ENCODE assay signal across 8 mouse cellular contexts in genomic region chr5:67426011-67426410, GRCm38 (mm10). TPM values are rescaled to one million over a fixed set of nuclear protein-coding genes. Genes with fewer than 3 reads are reported as not detected.
DNase-seq lines count a peak whose midpoint lies in the region; ATAC-seq and TF ChIP-seq lines count a peak whose summit lies in the region.

No protein-coding gene starts in this region.

- WGBS in kidney, postnatal 0 days, result 28% methylated on average over 5 of the region's 5 CpGs
- WGBS in embryonic facial prominence, embryonic 12.5 days, result 19% methylated on average over 5 of the region's 5 CpGs
- WGBS in intestine, embryonic 15.5 days, result 25% methylated on average over 5 of the region's 5 CpGs
- 13% methylated on average over 5 of the region's 5 CpGs for WGBS in neural tube, embryonic 13.5 days

- no peaks in the 10 kb centered on the region for H3K4me1 ChIP-seq in kidney, postnatal 0 days (replicated peaks; ENCODE audit: insufficient read depth, low read length)
- peaks cover 5% of the 10 kb centered on the region; the same call in 1 of the 2 replicates for H3K4me1 ChIP-seq in embryonic facial prominence, embryonic 12.5 days
- peaks cover 12% of the 10 kb centered on the region for H3K4me1 ChIP-seq in intestine, embryonic 15.5 days (replicated peaks)
- H3K4me1 ChIP-seq in neural tube, embryonic 13.5 days (replicated peaks), result peaks cover 49% of the 10 kb centered on the region

- no peaks in the 10 kb centered on the region for H3K36me3 ChIP-seq in kidney, postnatal 0 days (ENCODE audit: insufficient read depth, low read length)
- H3K36me3 ChIP-seq in embryonic facial prominence, embryonic 12.5 days, result no peaks in the 10 kb centered on the region
- no peaks in the 10 kb centered on the region for H3K36me3 ChIP-seq in intestine, embryonic 15.5 days
- no peaks in the 10 kb centered on the region for H3K36me3 ChIP-seq in neural tube, embryonic 13.5 days

- no peaks in the 10 kb centered on the region for H3K9me3 ChIP-seq in kidney, postnatal 0 days (replicated peaks; ENCODE audit: low read length)
- H3K9me3 ChIP-seq in embryonic facial prominence, embryonic 12.5 days, result no peaks in the 10 kb centered on the region
- no peaks in the 10 kb centered on the region for H3K9me3 ChIP-seq in intestine, embryonic 15.5 days
- H3K9me3 ChIP-seq in neural tube, embryonic 13.5 days, result no peaks in the 10 kb centered on the region

- H3K27me3 ChIP-seq in kidney, postnatal 0 days (ENCODE audit: insufficient read depth, low read length), result 0 out of 2 replicates have a peak, but pooled peaks cover 5% of the 10 kb centered on the region
- peaks cover 19% of the 10 kb centered on the region for H3K27me3 ChIP-seq in embryonic facial prominence, embryonic 12.5 days
- H3K27me3 ChIP-seq in intestine, embryonic 15.5 days (replicated peaks), result peaks cover 16% of the 10 kb centered on the region
- peaks cover 13% of the 10 kb centered on the region for H3K27me3 ChIP-seq in neural tube, embryonic 13.5 days

- no peak for DNase-seq in kidney, postnatal 0 days (ENCODE audit: low spot score)
- no peak for DNase-seq in kidney, adult 11 months
- DNase-seq in ovary, postnatal 36 days (ENCODE audit: low spot score), result no peak
- DNase-seq in right cerebral cortex, adult 18-20 months, result no peak
- no peak for DNase-seq in left cerebral cortex, postnatal 36 days (ENCODE audit: low spot score in 2 of 2)

- peak overlapping the region; percentile 81 for H3K4me2 ChIP-seq in kidney, postnatal 0 days (ENCODE audit: low read length)
- H3K4me2 ChIP-seq in embryonic facial prominence, embryonic 12.5 days (replicated peaks), result peak overlapping the region; percentile 83
- peak overlapping the region; percentile 91 for H3K4me2 ChIP-seq in intestine, embryonic 15.5 days (replicated peaks)
- peak overlapping the region; percentile 73 for H3K4me2 ChIP-seq in neural tube, embryonic 13.5 days

- TF ChIP-seq CTCF in kidney, postnatal 0 days (IDR thresholded peaks at IDR 0.05; ENCODE audit: low read depth), result no peak

- peak overlapping the region; percentile 73 for H3K4me3 ChIP-seq in kidney, postnatal 0 days (replicated peaks; ENCODE audit: low read depth, low read length)
- H3K4me3 ChIP-seq in embryonic facial prominence, embryonic 12.5 days, result peak overlapping the region; percentile 64
- peak overlapping the region; percentile 72 for H3K4me3 ChIP-seq in intestine, embryonic 15.5 days (replicated peaks)
- peak overlapping the region; percentile 74 for H3K4me3 ChIP-seq in neural tube, embryonic 13.5 days

- H3K27ac ChIP-seq in kidney, postnatal 0 days, result no peak overlapping the region
- H3K27ac ChIP-seq in embryonic facial prominence, embryonic 12.5 days, result no peak overlapping the region
- H3K27ac ChIP-seq in intestine, embryonic 15.5 days, result no peak overlapping the region
- H3K27ac ChIP-seq in neural tube, embryonic 13.5 days (replicated peaks), result no peak overlapping the region

- ATAC-seq in kidney, postnatal 0 days (replicated peaks; ENCODE audit: low FRiP score, low read depth), result no peak
- no peak for ATAC-seq in embryonic facial prominence, embryonic 12.5 days (ENCODE audit: insufficient number of reproducible peaks, insufficient read depth, low FRiP score, low TSS enrichment)
- no peak for ATAC-seq in intestine, embryonic 15.5 days
- no peak for ATAC-seq in neural tube, embryonic 13.5 days (ENCODE audit: low read depth)

- intact Hi-C loops in left cerebral cortex, postnatal 36 days (cut with DNase I), result no loop called here

- no peak overlapping the region for H3K9ac ChIP-seq in kidney, postnatal 0 days (ENCODE audit: low read depth, low read length)
- H3K9ac ChIP-seq in embryonic facial prominence, embryonic 12.5 days, result peak overlapping the region; percentile 70; the same call in 1 of the 2 replicates
- H3K9ac ChIP-seq in intestine, embryonic 15.5 days, result 0 out of 2 replicates have a peak overlapping the region, but pooled peaks have one; percentile 59
- H3K9ac ChIP-seq in neural tube, embryonic 13.5 days, result peak overlapping the region; percentile 87

RNA-seq across cellular contexts. Expression of gene Bend4, which starts 2.1 kb away (rescaled TPM):
- 2.2 and 2.7 TPM in 2 replicates for polyA plus RNA-seq in kidney, postnatal 0 days (2015; fragmentation: Nextera tagmentation; extraction: Ambion mirVana)
- 4.5 TPM in 2 replicates for polyA plus RNA-seq in embryonic facial prominence, embryonic 12.5 days (2016; fragmentation: Nextera tagmentation; extraction: Ambion mirVana)
- 3.5 and 3.7 TPM in 2 replicates for polyA plus RNA-seq in intestine, embryonic 15.5 days (2015; fragmentation: Nextera tagmentation; extraction: Ambion mirVana)
- polyA plus RNA-seq in neural tube, embryonic 13.5 days (2015; fragmentation: Nextera tagmentation; extraction: Ambion mirVana), result 12.1 TPM in 2 replicates
- total RNA-seq in left cerebral cortex, postnatal 36 days (2021), result 1 to 10 TPM; 6.1 to 7.6 TPM
